Mouse (Mus musculus): Measurements from ENCODE around the gene Nhlrc2.
"Not testable (repeated sequence)": the region's sequence is repeated elsewhere in the genome, so short reads cannot be mapped to it uniquely, and the experiment has no call there.

Gene Nhlrc2

DNA sequence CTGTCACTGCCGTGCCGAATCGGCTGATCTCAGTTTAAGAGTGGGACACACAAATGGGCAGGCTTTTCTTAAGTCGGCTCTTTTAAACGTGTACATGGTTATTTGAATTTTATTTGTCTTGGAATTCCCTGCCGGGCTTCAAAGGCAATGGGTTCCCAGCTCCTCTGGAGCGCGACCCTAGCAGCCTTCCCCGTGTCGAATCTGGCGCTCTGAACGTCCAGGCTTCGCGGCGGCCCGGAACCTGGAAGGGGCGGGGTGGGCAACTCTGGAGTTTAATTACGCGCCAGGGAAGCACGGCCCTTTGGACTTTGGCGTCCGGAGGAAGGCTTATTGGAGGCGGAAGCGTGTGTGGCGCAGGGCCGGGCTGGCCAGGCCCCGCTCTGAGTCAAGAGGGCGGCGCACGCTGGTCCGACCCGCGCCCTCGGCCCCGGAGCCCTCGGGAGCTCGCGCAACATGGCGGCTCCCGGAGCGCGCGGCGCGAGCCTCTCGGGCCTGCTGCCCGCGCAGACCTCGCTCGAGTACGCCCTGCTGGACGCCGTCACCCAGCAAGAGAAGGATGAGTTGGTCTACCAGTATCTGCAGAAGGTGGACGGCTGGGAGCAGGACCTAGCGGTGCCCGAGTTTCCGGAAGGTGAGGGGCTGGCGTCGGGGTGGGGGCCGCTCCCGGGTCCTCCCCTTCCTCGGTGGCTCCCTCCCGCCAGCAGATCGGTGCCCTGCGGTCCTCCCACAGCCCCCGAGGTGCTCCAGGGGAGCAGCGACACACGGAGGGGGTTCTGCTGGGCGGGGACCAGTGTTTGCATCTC is at the start of gene Nhlrc2:
Gene Nhlrc2, plus strand, starts transcription at position 32 of the 803 bp plus-strand sequence.
- DNase-seq (ENCODE audit: low spot score): peak; percentile 80

DNA sequence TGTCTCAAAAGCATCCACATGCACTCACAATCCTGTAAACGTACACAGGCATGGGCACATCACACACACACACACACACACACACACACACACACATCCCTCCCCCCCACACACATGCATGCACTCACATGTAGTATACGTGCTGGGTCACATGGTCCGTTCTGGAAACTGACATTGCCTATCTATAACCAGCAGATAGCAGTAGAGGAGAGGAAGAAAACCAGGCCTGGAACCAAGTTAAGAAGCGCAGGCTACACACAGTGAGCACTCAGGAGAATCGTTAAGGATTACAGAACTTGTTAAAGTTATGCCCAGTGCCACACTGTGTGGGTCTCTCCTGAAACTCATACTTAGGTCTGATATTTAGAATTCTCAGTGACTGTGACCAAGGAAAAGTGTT is 45.0 kb upstream of the Nhlrc2 start:
- DNase-seq (ENCODE audit: low spot score): not testable (repeated sequence)

DNA sequence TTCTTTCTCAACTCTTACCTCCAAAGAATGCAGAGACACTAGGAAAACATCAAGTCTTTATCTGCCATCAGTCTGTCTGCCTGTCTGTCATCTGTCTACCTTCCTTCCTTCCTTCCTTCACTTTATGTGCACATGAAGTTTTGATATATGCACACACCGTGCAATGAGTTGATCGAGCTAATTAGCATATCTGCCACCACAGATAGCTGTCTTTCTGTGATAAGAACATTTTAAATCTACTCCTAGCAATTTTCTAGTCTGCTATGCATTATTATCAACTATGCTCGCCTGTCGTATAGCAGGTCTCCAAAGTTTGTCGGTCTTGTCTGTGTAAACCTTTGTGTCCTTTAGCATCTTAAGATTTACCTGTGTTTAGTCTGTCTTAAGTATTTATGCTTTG is 44.5 kb upstream of the Nhlrc2 start:
- DNase-seq (ENCODE audit: low spot score): not testable (repeated sequence)

DNA sequence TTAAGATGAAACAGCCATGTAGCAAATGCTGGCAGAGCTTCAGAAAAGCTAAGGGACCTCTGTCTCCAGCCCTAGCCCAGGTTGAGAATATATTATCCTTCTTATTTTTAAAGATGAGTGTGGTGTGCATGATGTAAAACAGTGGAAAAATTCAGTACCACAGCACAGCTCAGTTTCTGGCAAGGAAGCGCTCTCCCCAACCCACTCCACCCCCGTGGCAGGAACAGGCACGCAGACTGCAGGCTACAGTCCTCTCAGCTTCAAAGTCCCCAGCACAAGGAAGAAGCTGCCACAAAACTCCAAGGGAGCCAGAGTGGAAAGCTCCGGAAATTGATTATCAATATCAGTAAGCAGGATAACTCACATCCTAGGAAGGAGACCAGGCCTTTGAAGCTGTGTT is 36.9 kb upstream of the Nhlrc2 start:
- DNase-seq (ENCODE audit: low spot score): not testable (repeated sequence)

DNA sequence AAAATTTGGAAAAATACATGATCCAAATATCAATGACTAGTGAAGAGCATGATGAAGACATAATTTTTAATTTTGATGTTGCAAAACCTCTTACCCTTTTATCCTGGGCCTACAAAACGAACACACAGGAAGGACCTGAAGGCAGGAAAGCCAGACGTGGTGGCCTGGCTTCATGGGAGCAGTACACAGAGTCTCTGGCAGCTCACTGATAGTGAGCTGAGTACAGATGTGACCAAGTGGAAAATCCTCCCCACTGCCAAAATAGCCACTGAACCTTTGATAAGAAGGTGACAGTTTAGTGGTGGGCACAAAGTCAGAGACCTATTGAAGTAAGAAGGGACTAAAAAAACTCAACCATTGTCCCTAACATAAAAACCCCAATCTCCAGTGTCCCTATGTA is 34.5 kb upstream of the Nhlrc2 start:
- DNase-seq (ENCODE audit: low spot score): not testable (repeated sequence)

DNA sequence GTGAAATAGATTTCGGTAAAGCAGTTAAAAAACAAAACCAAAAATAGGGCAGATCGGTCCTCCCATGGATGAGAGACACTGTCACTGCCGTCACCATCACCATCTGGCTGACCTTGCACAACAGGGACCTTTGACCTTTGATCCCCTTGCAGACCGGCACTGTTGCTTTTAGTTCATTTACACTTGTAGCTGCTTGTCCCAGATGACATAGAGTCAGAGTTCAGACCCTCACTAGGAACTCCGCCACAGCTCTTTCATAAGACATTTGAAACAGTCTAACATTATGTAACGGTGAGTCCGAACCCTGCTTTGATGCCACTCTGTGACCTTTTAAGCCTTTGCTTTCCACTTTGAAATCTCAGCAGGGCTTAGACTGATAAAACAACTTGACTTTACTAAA is 28.7 kb upstream of the Nhlrc2 start:
- DNase-seq (ENCODE audit: low spot score): not testable (repeated sequence)

DNA sequence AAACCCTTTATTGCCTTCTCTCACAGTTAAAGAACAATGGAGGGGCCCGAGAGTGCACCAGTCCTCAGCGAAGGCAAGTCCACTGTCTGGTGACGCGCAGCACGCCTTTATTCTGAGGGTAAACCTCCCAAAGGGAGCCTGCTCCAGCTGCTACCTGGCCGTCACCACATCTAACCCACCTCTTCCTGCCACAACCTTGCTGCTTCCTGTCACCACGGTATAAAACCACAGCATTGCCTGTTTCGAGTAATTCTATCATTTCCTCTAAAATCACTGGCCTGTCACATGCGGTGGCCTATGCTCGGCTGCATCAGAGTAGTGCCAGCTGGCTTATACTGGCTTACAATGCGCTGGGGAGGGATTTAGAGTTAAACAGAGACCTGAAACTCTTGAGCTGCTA is 17.5 kb upstream of the Nhlrc2 start:
- DNase-seq (ENCODE audit: low spot score): not testable (repeated sequence)

DNA sequence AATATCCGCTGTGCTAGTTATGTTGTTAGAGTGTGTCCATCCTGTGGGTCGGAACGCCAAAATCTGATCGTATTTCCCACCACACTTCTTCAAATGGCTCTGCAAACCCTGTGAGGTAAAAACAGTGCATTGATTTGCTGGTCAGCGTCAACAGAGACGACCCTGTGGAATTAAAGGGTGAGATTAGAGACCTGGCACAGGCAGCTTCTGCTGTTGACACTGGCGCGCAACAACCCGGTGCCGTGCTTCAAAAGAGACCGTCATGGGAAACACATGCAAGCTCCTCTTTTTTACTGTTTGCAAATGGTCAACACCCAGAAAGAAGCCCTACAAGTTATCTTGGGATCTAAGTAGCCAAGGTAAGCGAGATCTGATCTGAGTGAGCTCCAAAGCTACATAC is 16.8 kb upstream of the Nhlrc2 start:
- DNase-seq (ENCODE audit: low spot score): no peak

DNA sequence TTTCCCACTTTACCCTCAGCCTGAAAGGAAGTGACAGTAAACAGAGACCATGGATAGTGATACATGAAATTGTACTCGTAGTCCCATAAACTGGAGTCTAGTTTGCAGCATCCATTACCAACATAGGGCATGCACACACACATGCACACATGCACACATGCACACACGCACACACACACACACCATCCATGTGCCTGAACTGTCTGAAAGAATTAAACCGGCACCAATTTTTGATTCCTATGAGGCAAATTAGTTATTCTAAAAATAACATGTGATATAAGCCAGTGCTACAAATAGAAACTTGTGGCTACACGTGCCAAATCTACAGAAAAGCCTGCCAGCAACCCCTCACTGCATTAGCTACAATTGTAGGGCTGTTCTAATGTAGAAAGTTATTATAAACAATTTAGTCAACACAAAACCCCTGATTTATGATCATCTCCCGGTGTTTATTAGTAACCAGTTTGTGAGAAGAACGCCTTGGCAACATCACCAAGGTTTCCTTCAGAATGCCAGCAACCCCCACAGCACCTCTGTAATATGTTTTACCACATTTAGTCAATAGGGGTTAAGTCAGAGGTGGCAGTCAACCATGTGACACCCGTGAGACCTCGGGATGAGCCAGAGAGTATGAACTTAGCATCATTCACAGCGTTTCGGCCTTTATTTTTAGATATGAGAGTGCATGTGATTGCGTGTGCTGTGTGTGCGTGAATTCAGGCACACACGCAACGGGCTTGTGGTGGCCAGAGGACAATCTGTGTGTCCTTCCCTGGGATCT is 14.6 kb upstream of the Nhlrc2 start:
- DNase-seq (ENCODE audit: low spot score): no peak

DNA sequence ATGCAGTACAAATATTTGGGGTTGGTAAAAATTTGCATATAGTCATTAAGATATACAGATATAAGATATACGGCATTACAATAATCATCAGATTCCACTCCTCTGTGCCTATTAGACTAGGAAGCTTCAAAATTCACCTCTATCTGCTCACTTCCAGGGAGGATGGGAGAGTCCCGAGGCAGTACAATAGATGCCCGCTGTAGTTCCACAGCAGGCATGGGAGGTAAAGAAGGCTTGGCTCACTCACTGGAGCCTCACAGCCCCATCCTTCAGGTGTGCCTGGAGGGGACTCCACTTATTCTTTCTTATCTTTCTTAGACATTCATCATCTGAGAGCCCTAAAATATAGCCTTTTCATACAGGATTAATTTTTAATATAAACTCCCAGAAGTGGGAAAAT is 13.7 kb upstream of the Nhlrc2 start:
- no peak for DNase-seq (ENCODE audit: low spot score)

DNA sequence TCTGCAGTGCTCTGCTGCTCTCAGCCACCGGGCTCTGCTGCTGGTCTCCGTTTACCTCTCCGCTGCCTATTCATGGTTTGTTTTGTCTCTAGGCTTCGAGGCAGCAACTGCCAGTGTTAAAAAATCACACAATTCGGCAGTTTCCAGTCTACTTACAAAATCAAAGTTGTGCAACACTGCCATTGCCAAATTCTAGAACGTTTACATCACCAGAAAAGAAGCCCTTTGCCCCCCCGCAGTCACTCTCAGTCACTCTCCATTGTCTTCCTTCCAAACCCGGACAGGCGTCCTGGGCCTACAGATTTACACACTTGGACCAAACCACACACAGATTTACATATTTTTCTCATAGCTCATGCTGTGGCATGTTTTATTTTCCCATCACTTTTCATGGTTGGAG is 13.0 kb upstream of the Nhlrc2 start:
- no peak for DNase-seq (ENCODE audit: low spot score)

DNA sequence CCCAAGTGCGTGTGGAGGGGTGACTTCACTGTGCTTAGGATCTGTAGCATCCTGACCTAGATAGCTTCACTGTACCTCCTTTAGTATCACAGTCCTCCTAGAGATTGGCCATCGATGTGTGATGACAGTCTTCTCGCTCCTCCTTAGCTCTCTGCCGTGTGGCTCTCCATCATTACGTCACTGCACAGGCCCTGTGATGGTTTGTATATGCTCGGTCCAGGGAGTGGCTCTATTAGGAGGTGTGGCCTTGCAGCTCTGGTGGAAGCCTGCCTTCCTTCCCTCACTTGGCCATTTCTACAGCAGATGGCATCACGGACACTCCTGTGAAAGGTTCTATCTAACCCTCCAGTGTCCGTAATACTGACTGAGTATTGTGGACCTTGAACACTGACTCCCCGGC is 12.3 kb upstream of the Nhlrc2 start:
- DNase-seq (ENCODE audit: low spot score): no peak

DNA sequence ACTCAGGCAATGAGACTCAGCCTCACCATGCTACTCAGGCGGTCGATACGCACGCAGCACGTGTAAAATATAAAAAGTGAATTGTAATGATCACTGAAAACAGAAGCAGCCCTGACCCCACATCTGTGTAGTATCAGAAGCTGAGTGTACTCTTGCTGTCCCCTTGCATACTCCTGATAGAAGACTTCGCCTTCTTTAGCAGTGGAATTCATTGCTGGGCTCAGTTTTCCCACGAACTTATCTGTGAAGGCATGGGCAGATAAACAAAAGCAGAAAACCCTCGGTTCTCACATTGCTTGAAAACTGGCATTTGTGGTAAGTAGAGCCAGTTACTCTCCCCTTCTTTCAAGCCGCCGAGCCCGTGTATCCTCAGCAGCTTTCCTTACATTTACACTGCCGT is 4.7 kb upstream of the Nhlrc2 start:
- no peak for DNase-seq (ENCODE audit: low spot score)

DNA sequence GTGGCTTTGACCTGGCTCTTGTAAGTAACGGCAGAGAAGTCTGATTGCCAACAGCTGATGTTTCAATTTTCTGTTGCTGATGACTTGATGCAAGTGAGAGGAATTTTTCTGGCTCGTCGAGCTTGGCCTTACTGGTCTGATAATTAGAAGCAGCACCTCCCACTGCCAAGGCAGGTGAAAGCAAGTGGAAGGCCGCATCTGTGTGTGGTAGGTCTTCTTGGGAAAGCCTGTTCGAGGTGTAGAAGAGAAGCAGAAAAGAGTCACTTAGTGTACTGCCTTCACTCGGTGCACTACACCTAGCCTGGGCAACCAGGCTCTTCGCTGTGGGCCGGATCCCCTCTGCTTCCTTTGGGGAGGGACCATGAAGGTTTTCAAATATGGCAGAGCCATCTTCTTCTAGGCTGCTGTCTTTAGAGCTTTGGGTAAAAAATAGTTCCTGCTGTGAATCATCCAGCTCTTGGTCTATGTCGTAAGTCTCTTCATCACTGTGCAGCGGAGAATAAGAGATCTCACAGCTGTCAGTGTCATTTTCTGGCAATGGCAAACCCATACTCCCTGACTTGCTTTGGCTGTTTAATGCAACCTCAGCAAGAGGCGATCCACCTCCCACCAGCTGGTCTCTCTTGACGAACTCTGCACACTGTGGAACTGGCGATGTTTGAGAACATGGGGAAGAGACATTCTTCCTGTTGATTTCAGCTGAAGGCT is 3.2 kb upstream of the Nhlrc2 start:
- no peak for DNase-seq (ENCODE audit: low spot score)

DNA sequence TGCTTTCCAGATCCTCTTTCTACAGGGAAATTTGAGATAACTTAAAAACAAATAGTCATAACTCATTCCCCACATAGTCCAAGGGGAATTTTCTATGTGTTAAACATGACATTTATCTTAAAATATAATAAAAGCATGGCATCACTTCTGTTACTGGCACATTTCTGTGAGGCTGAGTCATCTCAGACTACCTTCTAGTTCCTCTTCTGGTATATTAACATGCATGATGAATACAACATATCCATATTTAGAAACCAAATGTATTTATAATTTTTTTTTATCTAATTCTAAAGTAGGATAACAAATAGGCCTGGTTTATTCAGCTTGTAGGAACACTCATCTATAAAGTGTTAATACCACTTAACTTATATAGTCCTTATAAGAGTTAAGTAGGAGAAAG is 2.0 kb upstream of the Nhlrc2 start:
- DNase-seq (ENCODE audit: low spot score): no peak

DNA sequence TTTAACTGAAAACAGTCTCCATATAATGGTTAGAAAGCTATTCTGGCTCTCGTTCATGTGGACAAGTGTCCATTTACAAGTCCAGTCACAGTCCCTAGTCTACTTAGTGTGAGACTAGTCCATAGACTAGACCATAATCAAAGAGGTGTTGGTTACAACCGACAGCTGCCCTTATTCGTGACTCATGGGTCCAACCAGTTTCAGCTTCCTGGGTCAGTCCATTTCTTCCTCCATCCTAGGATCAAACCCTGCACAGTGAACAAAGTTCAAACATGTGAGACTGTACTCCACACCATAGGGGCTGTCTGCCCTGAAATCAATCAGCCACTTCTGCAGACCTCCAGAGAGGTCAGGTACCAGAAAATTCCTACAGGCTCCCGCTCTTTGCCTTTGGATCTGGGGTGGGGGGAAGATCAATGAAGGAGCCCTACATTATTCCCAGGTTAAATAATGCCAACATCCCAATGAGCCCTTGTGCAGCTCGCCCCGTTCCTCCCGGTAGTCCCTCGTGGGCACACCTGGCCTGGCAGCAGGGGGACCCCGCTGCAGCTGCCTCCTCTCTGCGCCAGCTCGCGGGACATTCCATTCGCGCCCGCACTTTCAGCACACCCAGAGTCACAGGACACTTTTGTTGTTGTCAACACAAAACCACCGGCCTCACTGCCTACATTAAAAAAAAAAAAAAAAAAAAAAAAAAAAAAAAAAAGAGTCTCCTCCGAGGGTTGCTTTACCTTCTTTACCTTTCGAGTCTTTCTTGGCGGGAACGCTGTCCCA is 418 bp upstream of the Nhlrc2 start, which contains the start of gene Dclre1a:
Gene Dclre1a, minus strand, starts transcription at position 767 of the 774 bp plus-strand sequence.
- peak; percentile 76 for DNase-seq (ENCODE audit: low spot score)

DNA sequence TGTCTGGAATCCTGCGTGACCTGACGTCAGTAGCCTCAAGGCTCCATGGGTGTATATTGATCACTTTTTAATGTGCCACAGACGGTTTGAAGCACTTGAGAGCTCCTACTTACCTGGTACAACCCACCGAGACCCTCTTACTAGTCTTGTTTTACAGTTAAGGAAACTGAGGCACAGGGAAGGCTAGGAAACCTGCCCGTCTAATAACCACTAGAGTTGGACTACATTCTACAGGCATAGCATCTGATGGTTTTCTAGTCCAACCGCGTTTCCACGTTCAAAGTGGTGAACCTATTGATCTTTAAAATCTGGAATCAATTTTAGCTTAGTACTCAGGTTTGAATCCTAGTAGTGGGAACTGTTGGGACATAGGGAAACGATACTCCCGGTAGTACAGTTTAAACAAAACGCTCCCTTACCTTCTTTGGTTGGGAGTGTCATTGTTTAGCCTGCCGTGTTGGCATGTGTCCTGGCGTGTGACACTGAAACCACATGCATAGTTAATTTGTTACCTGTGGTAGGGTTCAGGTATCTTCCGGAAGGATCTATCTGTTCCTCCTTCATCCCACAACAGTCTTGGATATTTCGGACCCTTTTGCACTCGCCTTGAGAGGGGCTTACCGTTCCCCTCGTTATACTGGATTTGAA is 1.1 kb downstream of the Nhlrc2 start:
- no peak for DNase-seq (ENCODE audit: low spot score)

DNA sequence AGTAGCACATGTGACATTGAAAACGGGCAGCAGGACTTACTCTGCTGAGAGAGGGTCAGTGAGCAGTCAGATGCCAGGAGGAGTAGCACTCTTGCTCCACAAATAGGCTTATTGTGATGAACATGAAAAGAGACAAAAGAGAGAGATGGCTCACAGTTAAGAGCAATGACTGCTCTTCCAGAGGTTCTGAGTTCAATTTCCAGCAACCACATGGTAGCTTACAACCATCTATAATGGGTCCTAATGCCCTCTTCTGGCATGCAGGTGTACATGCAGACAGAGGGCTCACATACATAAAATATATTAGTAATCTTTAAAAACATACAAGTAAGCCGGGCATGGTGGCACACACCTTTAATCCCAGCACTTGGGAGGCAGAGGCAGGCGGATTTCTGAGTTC is 5.1 kb downstream of the Nhlrc2 start:
- no peak for DNase-seq (ENCODE audit: low spot score)

DNA sequence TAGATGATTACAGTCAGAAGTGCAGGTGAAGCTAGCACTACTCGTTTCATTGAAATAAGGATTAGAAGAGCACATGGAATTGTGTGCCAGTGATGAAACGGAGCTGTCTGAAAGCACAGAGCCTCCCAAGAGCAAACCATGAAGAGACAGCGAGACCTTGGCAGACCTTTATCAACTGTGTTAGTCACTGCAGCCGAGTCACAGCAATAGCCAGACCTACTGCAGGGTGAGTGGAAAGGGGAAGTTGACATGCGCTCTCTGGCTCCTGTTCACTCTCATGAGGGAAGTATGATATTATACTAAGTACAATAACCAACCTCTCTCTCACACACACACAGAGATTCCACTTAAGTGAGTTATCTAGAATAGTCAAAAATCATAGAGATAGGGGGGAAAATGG is 7.9 kb downstream of the Nhlrc2 start:
- no peak for DNase-seq (ENCODE audit: low spot score)

DNA sequence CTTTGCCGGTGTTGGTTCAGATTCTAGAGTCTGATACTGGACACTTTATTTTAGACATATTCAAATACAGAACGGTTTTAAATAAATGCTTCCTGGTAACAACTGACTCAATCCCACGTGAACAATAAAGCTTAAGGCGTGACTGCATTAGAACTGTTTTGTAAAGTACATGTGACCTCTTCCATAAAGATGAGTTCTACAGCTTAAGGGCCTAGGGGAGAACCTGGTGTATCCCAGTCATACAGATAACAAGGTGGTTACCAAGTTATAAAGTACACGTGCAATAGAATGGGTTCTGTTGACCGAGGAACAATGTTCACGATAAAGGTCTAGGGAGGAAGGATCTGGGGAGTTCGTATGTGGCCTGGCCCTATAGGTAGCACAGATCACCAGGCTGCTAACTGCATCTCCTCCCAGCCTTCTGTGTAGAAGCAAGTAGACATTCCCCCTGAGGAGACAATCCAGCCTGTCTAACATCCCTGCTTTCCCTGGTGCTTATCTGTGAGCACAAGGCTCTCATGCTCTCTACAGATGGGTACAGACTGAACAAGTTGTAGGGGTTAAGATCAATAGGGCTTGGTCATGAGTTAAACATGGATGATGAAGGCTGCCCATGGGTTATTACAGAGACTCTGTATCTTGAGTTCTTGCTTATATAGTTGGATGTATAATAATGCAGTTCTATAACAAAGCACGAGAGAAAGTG is 14.5 kb downstream of the Nhlrc2 start:
- no peak for DNase-seq (ENCODE audit: low spot score)

DNA sequence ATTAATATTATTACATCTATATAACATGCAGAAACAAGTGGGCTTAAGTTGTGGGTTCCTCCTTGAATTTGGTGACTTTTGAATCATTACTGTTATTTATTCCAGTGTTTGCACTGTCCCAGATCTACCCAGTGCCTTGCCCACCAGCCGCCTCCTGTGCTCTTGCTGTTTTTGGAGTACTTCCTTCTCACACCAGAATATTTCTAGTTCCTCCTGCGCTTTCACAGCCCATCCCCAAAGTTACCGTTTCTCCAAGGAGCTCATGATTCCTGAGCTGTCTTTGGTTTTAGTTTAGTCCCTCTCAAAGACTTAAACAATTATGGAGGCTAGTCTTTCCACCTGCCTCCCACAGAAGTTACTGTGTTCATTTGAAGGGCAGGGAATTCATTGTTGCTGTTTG is 15.4 kb downstream of the Nhlrc2 start:
- DNase-seq (ENCODE audit: low spot score): no peak
